ENCODE assay signal across 8 mouse cellular contexts in genomic region chr1:134060849-134061569, GRCm38 (mm10). TPM values are rescaled to one million over a fixed set of nuclear protein-coding genes. Genes with fewer than 3 reads are reported as not detected.
DNase-seq lines count a peak whose midpoint lies in the region; ATAC-seq and TF ChIP-seq lines count a peak whose summit lies in the region.

No protein-coding gene starts in this region.

- WGBS in heart, embryonic 12.5 days: 2% methylated on average over 31 of the region's 31 CpGs
- WGBS in kidney, embryonic 16.5 days: 2% methylated on average over 31 of the region's 31 CpGs
- 5% methylated on average over 31 of the region's 31 CpGs for whole genome bisulfite sequencing in liver, embryonic 11.5 days

- no peaks in the 10 kb centered on the region for H3K79me2 ChIP-seq in C2C12 (ENCODE audit: control insufficient read depth, insufficient read depth)
- H3K79me2 ChIP-seq in myocyte (ENCODE audit: control insufficient read depth, insufficient read depth): no peaks in the 10 kb centered on the region

- peak; percentile 24; the same call in 1 of the 2 replicates for TF ChIP-seq POLR2A in brain, embryonic 14.5 days (IDR thresholded peaks at IDR 0.05; ENCODE audit: borderline replicate concordance, extremely low read depth, insufficient read depth, insufficient read length, poor library complexity, severe bottlenecking)
- peak; percentile 63 for TF ChIP-seq POLR2A in myocyte (IDR thresholded peaks at IDR 0.05; ENCODE audit: insufficient read length, low read depth)

- TF ChIP-seq CTCF in C2C12 (IDR thresholded peaks at IDR 0.05; ENCODE audit: control insufficient read depth, insufficient read depth, insufficient read length): no peak
- TF ChIP-seq CTCF in brain, embryonic 14.5 days (IDR thresholded peaks at IDR 0.05; ENCODE audit: borderline replicate concordance, extremely low read depth, insufficient read depth, insufficient read length): peak; percentile 8; the same call in 1 of the 2 replicates

- H3K36me3 ChIP-seq in C2C12 (ENCODE audit: control insufficient read depth, insufficient read depth) (no peaks in the 10 kb centered on the region), myocyte (ENCODE audit: control insufficient read depth, insufficient read depth) (no peaks in the 10 kb centered on the region)
- H3K36me3 ChIP-seq in heart, embryonic 12.5 days: no peaks in the 10 kb centered on the region
- no peaks in the 10 kb centered on the region for H3K36me3 ChIP-seq in kidney, embryonic 16.5 days (ENCODE audit: insufficient read depth, low read length)
- no peaks in the 10 kb centered on the region for H3K36me3 ChIP-seq in liver, embryonic 11.5 days (ENCODE audit: control insufficient read depth, insufficient read depth, low read length)

- no peaks in the 10 kb centered on the region for H3K9me3 ChIP-seq in heart, embryonic 12.5 days (replicated peaks)
- no peaks in the 10 kb centered on the region for H3K9me3 ChIP-seq in kidney, embryonic 16.5 days (ENCODE audit: low read length)
- no peaks in the 10 kb centered on the region for H3K9me3 ChIP-seq in liver, embryonic 11.5 days (ENCODE audit: control insufficient read depth, low read length)

- no peaks in the 10 kb centered on the region for H3K79me3 ChIP-seq in C2C12 (ENCODE audit: low read depth)

- H3K4me3 ChIP-seq in C2C12 (ENCODE audit: insufficient read depth, poor library complexity, severe bottlenecking): no peak overlapping the region
- peak overlapping the region; percentile 48 for H3K4me3 ChIP-seq in heart, embryonic 12.5 days
- H3K4me3 ChIP-seq in kidney, embryonic 16.5 days (ENCODE audit: low read length): peak overlapping the region; percentile 30
- H3K4me3 ChIP-seq in liver, embryonic 11.5 days (ENCODE audit: low read depth, low read length): peak overlapping the region; percentile 42
- H3K4me3 ChIP-seq in myocyte: peak overlapping the region; percentile 14

- H3ac ChIP-seq in C2C12 (ENCODE audit: control insufficient read depth, insufficient read length, low read depth) (peak overlapping the region; percentile 46), myocyte (ENCODE audit: control insufficient read depth, insufficient read length) (no peak overlapping the region)

- peaks cover 60% of the 10 kb centered on the region for H3K4me1 ChIP-seq in heart, embryonic 12.5 days (replicated peaks)
- peaks cover 65% of the 10 kb centered on the region for H3K4me1 ChIP-seq in kidney, embryonic 16.5 days (ENCODE audit: insufficient read depth, low read length)
- H3K4me1 ChIP-seq in liver, embryonic 11.5 days (replicated peaks; ENCODE audit: control insufficient read depth, insufficient read depth, low read length): peaks cover 57% of the 10 kb centered on the region

- H3K27me3 ChIP-seq in C2C12 (ENCODE audit: control insufficient read depth, insufficient read depth, insufficient read length): no peaks in the 10 kb centered on the region
- no peaks in the 10 kb centered on the region for H3K27me3 ChIP-seq in heart, embryonic 12.5 days (replicated peaks)
- no peaks in the 10 kb centered on the region for H3K27me3 ChIP-seq in kidney, embryonic 16.5 days (ENCODE audit: insufficient read depth, low read length)
- H3K27me3 ChIP-seq in liver, embryonic 11.5 days (replicated peaks; ENCODE audit: control insufficient read depth, insufficient read depth, low read length): peaks cover 12% of the 10 kb centered on the region
- H3K27me3 ChIP-seq in myocyte (ENCODE audit: control insufficient read depth, insufficient read depth, insufficient read length): no peaks in the 10 kb centered on the region

- ATAC-seq in erythroblast, adult 5-6 weeks (replicated peaks; ENCODE audit: low FRiP score, poor library complexity, severe bottlenecking): peak; percentile 91
- ATAC-seq in heart, embryonic 12.5 days (ENCODE audit: insufficient number of reproducible peaks, low FRiP score): peak; percentile 94
- peak; percentile 91 for ATAC-seq in kidney, embryonic 16.5 days (ENCODE audit: low FRiP score, low TSS enrichment)
- peak; percentile 95 for ATAC-seq in liver, embryonic 11.5 days (replicated peaks; ENCODE audit: low FRiP score)

- H3K4me2 ChIP-seq in heart, embryonic 12.5 days: peak overlapping the region; percentile 92
- H3K4me2 ChIP-seq in kidney, embryonic 16.5 days (replicated peaks; ENCODE audit: low read depth, low read length): peak overlapping the region; percentile 56
- H3K4me2 ChIP-seq in liver, embryonic 11.5 days: peak overlapping the region; percentile 79
- peak overlapping the region; percentile 84 for H3K4me2 ChIP-seq in myocyte (ENCODE audit: low read depth)

- peak overlapping the region; percentile 99 for H3K27ac ChIP-seq in heart, embryonic 12.5 days (ENCODE audit: poor library complexity, severe bottlenecking)
- H3K27ac ChIP-seq in kidney, embryonic 16.5 days (ENCODE audit: low read length): peak overlapping the region; percentile 96
- peak overlapping the region; percentile 88 for H3K27ac ChIP-seq in liver, embryonic 11.5 days (ENCODE audit: low read depth, low read length)

- H3K9ac ChIP-seq in heart, embryonic 12.5 days: peak overlapping the region; percentile 80
- H3K9ac ChIP-seq in kidney, embryonic 16.5 days (replicated peaks; ENCODE audit: low read length): peak overlapping the region; percentile 54
- peak overlapping the region; percentile 50 for H3K9ac ChIP-seq in liver, embryonic 11.5 days (ENCODE audit: low read depth, low read length)

- DNase-seq in brain, embryonic 14.5 days (ENCODE audit: low read depth): peak; percentile 98
- peak; percentile 82 for DNase-seq in liver, embryonic 11.5 days (ENCODE audit: low spot score)
- peak; percentile 92 for DNase-seq in spleen, postnatal 4 days (ENCODE audit: low spot score in 2 of 2)

TF ChIP-seq in C2C12, 6 proteins besides CTCF, POLR2A, EP300 and RAD21:
- TF ChIP-seq USF1 (IDR thresholded peaks at IDR 0.05; ENCODE audit: low read depth) (no peak), MAX (IDR thresholded peaks at IDR 0.05) (peak; percentile 26), CEBPB (IDR thresholded peaks at IDR 0.05; ENCODE audit: low read depth) (no peak), MYOD1 (IDR thresholded peaks at IDR 0.05; ENCODE audit: control insufficient read depth, insufficient read length, low read depth) (no peak), FOSL1 (IDR thresholded peaks at IDR 0.05; ENCODE audit: insufficient read depth, low read length, poor library complexity, severe bottlenecking) (no peak), MYOG (IDR thresholded peaks at IDR 0.05; ENCODE audit: control insufficient read depth, extremely low read depth, insufficient read length) (no peak)

TF ChIP-seq in myocyte, 11 proteins besides CTCF, POLR2A, EP300 and RAD21:
- TF ChIP-seq CEBPB (IDR thresholded peaks at IDR 0.05; ENCODE audit: insufficient read depth, poor library complexity, severe bottlenecking) (no peak), MYOD1 (IDR thresholded peaks at IDR 0.05; ENCODE audit: control insufficient read depth in 1 of 3, insufficient read length in 2 of 3, low read depth in 2 of 3) (peak in 2 of 3 experiments; percentile 58 to 77), USF1 (IDR thresholded peaks at IDR 0.05; ENCODE audit: low read depth) (no peak), TCF3 (IDR thresholded peaks at IDR 0.05; ENCODE audit: insufficient read length, low read depth) (no peak), POLR2AphosphoS2 (IDR thresholded peaks at IDR 0.05; ENCODE audit: insufficient read length, low read depth) (no peak), MYOG (IDR thresholded peaks at IDR 0.05; ENCODE audit: control insufficient read depth in 1 of 3, insufficient read depth in 1 of 3, insufficient read length in 2 of 3, low read depth in 2 of 3) (peak in 2 of 3 experiments; percentile 57 to 65), MAX (IDR thresholded peaks at IDR 0.05; ENCODE audit: low read depth) (no peak), REST (IDR thresholded peaks at IDR 0.05; ENCODE audit: insufficient read depth, insufficient read length) (no peak), SRF (IDR thresholded peaks at IDR 0.05; ENCODE audit: control insufficient read depth, insufficient read length, low read depth) (no peak), TCF12 (IDR thresholded peaks at IDR 0.05; ENCODE audit: insufficient read depth, poor library complexity, severe bottlenecking) (no peak), E2F4 (IDR thresholded peaks at IDR 0.05; ENCODE audit: insufficient read depth) (no peak)

RNA-seq across cellular contexts. Expression of gene Btg2, which starts 17.9 kb away (rescaled TPM):
- polyA plus RNA-seq in C2C12 (2012; fragmentation: generic; extraction: Trizol): 10.2 TPM
- polyA plus RNA-seq in brain, embryonic 14.5 days (2012; rRNA removed): 31.8 and 58.3 TPM in 2 replicates
- 173 and 183 TPM in 2 replicates for total RNA-seq in erythroblast, adult 5-6 weeks (2015; ENCODE audit: low replicate concordance)
- 354 and 411 TPM in 2 replicates for total RNA-seq in erythroblast, adult 5-6 weeks (2017; ENCODE audit: low replicate concordance)
- 37.8 and 40.4 TPM in 2 replicates for polyA plus RNA-seq in heart, embryonic 12.5 days (2016; fragmentation: Nextera tagmentation; extraction: Ambion mirVana)
- polyA plus RNA-seq in kidney, embryonic 16.5 days (2015; fragmentation: Nextera tagmentation; extraction: Ambion mirVana): 36.2 and 38.2 TPM in 2 replicates
- 38.6 and 39.9 TPM in 2 replicates for polyA plus RNA-seq in liver, embryonic 11.5 days (2014; fragmentation: Nextera tagmentation; extraction: Ambion mirVana)
- 13.8 TPM for polyA plus RNA-seq in myocyte (2012; fragmentation: generic; extraction: Trizol)

RNA-seq across cellular contexts. Expression of gene Fmod, which starts 24.0 kb away (rescaled TPM):
- polyA plus RNA-seq in C2C12 (2012; fragmentation: generic; extraction: Trizol): 0.53 TPM
- 2.8 and 7.4 TPM in 2 replicates for polyA plus RNA-seq in brain, embryonic 14.5 days (2012; rRNA removed)
- not detected in 2 replicates for total RNA-seq in erythroblast, adult 5-6 weeks (2015; ENCODE audit: low replicate concordance)
- total RNA-seq in erythroblast, adult 5-6 weeks (2017; ENCODE audit: low replicate concordance): not detected in 2 replicates
- polyA plus RNA-seq in heart, embryonic 12.5 days (2016; fragmentation: Nextera tagmentation; extraction: Ambion mirVana): 15.7 and 17.5 TPM in 2 replicates
- polyA plus RNA-seq in kidney, embryonic 16.5 days (2015; fragmentation: Nextera tagmentation; extraction: Ambion mirVana): 12.5 and 17.1 TPM in 2 replicates
- polyA plus RNA-seq in liver, embryonic 11.5 days (2014; fragmentation: Nextera tagmentation; extraction: Ambion mirVana): 2.7 and 3.9 TPM in 2 replicates
- polyA plus RNA-seq in myocyte (2012; fragmentation: generic; extraction: Trizol): 0.23 TPM

RNA-seq across cellular contexts. Expression of gene Chit1, which starts 50.0 kb away (rescaled TPM):
- polyA plus RNA-seq in C2C12 (2012; fragmentation: generic; extraction: Trizol): 0.02 TPM
- 0.09 and 0.11 TPM in 2 replicates for polyA plus RNA-seq in brain, embryonic 14.5 days (2012; rRNA removed)
- 1.3 and 2.9 TPM in 2 replicates for total RNA-seq in erythroblast, adult 5-6 weeks (2015; ENCODE audit: low replicate concordance)
- total RNA-seq in erythroblast, adult 5-6 weeks (2017; ENCODE audit: low replicate concordance): 0.28 TPM in 1 of 2 replicates, not detected in the other
- 0.32 and 0.49 TPM in 2 replicates for polyA plus RNA-seq in heart, embryonic 12.5 days (2016; fragmentation: Nextera tagmentation; extraction: Ambion mirVana)
- polyA plus RNA-seq in kidney, embryonic 16.5 days (2015; fragmentation: Nextera tagmentation; extraction: Ambion mirVana): 0.17 and 0.21 TPM in 2 replicates
- not detected in 2 replicates for polyA plus RNA-seq in liver, embryonic 11.5 days (2014; fragmentation: Nextera tagmentation; extraction: Ambion mirVana)
- polyA plus RNA-seq in myocyte (2012; fragmentation: generic; extraction: Trizol): 0.08 TPM
